Mouse (Mus musculus) hindbrain, embryonic 11.5 days (tissue): ENCODE data around the gene Tnfrsf21. TPM values are rescaled to one million over a fixed set of nuclear protein-coding genes. Genes with fewer than 3 reads are reported as not detected.

Experiments
- ATAC-seq: fragments of 200-750 bp; cut with Nextera tagmentation; 2 replicates; pipeline ENCODE4 v1.8.0; 2017; ENCODE audit warnings: mild to moderate bottlenecking, moderate TSS enrichment, moderate library complexity; ENCODE audit not compliant: low FRiP score
- DNase-seq: peaks from one replicate; pipeline ENCODE4 v3.0.0-alpha.2; 2015; ENCODE audit warnings: low spot score
- H3K27ac ChIP-seq: fragments of 300-500 bp; sonication (generic); 2 replicates; pipeline ENCODE4 v1.5.1; 2014; ENCODE audit warnings: mild to moderate bottlenecking, low read depth, low read length
- H3K27me3 ChIP-seq: fragments of 300-500 bp; sonication (generic); 2 replicates; pipeline ENCODE4 v1.6.1; 2014; ENCODE audit warnings: mild to moderate bottlenecking, low read length, moderate library complexity, mixed read lengths; ENCODE audit not compliant: control insufficient read depth, insufficient read depth
- H3K36me3 ChIP-seq: fragments of 300-500 bp; sonication (generic); 2 replicates; pipeline ENCODE4 v1.6.1; 2014; ENCODE audit warnings: mild to moderate bottlenecking, low read length, moderate library complexity, mixed read lengths; ENCODE audit not compliant: control insufficient read depth, insufficient read depth
- H3K4me1 ChIP-seq: fragments of 300-500 bp; sonication (generic); replicated peaks from 2 replicates; pipeline ENCODE4 v1.6.1; 2014; ENCODE audit warnings: low read length, mixed read lengths; ENCODE audit not compliant: control insufficient read depth, insufficient read depth
- H3K4me2 ChIP-seq: fragments of 300-500 bp; sonication (generic); replicated peaks from 2 replicates; pipeline ENCODE4 v1.6.1; 2014; ENCODE audit warnings: mild to moderate bottlenecking, low read depth, low read length
- H3K4me3 ChIP-seq: fragments of 300-500 bp; sonication (generic); 2 replicates; pipeline ENCODE4 v1.5.1; 2014; ENCODE audit warnings: low read depth, low read length
- H3K9ac ChIP-seq: fragments of 300-500 bp; sonication (generic); 2 replicates; pipeline ENCODE4 v1.6.1; 2014; ENCODE audit warnings: low read depth, low read length
- H3K9me3 ChIP-seq: fragments of 300-500 bp; sonication (generic); 2 replicates; pipeline ENCODE4 v1.6.1; 2016; ENCODE audit warnings: low read length; ENCODE audit not compliant: control insufficient read depth
- WGBS: fragments of 180-500 bp; shearing (Covaris S2); extraction: QIAGEN DNeasy Blood & Tissue Kit; methylation state at CpG from one replicate; pipeline ENCODE4 v1.1.7; 2014; 5-methylcytosine and 5-hydroxymethylcytosine counted together
- polyA plus RNA-seq: library from polyadenylated mRNA; unstranded; fragments of >200 nt; fragmentation: Nextera tagmentation; extraction: Ambion mirVana; gene quantifications from 2 replicates; pipeline ENCODE4 v1.2.1, GENCODE M21; 2014

Tnfrsf21 gene
- polyA plus RNA-seq, 1 experiment from 2014 or later, result 29.5 TPM

DNA sequence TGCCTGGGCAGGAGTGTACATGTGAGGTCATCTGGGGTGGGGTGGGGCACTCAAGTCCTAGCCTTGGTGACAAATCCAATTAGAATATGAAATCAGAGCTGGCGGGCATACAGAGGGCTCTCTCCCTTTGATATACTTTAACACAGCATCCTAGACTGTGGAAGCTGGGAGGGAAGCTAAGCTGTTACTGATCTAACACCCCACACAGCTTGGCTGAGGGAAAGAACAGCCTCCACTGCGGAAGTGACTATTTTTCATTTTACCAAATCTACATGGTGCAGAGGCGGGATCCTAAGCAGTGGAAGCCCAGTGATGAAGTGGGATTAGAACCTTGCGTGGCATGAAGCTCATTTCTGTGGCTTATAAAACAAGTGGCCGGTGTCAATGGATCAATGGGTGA lies 4.7 kb downstream of the Tnfrsf21 start:
- ATAC-seq (no peak), DNase-seq (no peak)
- Histone ChIP-seq H3K4me1 (no peaks in the 10 kb centered on the region), H3K9ac (no peak overlapping the region), H3K4me3 (no peak overlapping the region), H3K9me3 (no peaks in the 10 kb centered on the region), H3K36me3 (no peaks in the 10 kb centered on the region), H3K4me2 (no peak overlapping the region), H3K27ac (no peak overlapping the region), H3K27me3 (no peaks in the 10 kb centered on the region)
- WGBS, result 93% methylated on average over 5 of the region's 5 CpGs

DNA sequence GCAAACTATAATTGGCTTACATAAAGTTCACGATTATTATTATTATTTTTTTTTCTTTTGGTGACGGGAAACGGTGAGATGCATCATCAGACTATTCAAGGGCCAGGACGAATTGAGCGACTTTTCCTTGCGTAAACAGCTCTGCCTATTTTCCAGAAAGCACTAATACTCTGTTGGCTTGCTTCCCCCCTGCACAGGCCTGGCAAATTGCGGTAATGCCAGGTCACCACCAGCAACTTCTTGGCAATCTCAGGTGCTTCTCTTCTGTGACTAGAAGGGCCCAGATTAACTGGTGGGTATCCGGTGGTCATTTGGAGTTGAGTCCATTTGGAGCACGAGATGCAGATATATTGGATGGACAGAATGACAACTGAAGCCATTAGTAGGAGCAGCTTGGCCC lies 5.7 kb downstream of the Tnfrsf21 start:
- Histone ChIP-seq H3K27ac (no peak overlapping the region), H3K36me3 (no peaks in the 10 kb centered on the region), H3K4me2 (no peak overlapping the region), H3K4me3 (no peak overlapping the region), H3K4me1 (no peaks in the 10 kb centered on the region), H3K9me3 (no peaks in the 10 kb centered on the region), H3K9ac (no peak overlapping the region), H3K27me3 (no peaks in the 10 kb centered on the region)
- DNase-seq (no peak), ATAC-seq (no peak)
- 96% methylated on average over 9 of the region's 9 CpGs for WGBS

DNA sequence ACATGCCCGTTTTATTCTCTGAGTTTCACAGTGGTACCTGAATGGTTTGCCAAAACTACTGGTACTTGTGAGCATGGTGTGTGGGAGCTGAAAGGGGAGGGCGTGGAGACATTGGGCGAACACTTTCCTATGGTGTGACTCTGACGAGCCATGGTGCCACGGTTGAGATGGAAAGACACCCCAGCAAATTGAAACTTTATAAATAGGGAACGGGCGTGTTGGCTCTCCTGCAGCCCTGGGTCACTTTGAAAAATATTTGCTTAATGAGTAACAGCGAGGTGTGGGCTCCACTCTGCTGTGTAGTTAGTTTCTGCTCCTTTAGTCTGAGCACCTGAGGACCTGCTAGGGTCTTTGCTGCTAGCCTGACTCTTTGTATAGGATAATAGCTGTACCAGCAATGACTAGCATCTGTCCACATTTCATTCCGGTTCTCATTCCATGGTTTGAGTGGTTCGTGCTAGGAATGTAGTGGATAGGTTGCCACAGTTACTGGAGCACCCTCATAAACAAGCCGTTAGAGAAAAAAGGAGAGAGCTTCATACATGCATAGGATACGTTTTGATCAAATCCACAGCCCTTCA lies 7.4 kb downstream of the Tnfrsf21 start:
- H3K27me3 ChIP-seq, result no peaks in the 10 kb centered on the region
- no peak overlapping the region for H3K4me3 ChIP-seq
- H3K9ac ChIP-seq, result no peak overlapping the region
- H3K36me3 ChIP-seq, result no peaks in the 10 kb centered on the region
- ATAC-seq, result no peak
- no peaks in the 10 kb centered on the region for H3K4me1 ChIP-seq
- no peak for DNase-seq
- H3K27ac ChIP-seq, result no peak overlapping the region
- 93% methylated on average over 12 of the region's 12 CpGs for WGBS
- no peak overlapping the region for H3K4me2 ChIP-seq
- H3K9me3 ChIP-seq, result no peaks in the 10 kb centered on the region

DNA sequence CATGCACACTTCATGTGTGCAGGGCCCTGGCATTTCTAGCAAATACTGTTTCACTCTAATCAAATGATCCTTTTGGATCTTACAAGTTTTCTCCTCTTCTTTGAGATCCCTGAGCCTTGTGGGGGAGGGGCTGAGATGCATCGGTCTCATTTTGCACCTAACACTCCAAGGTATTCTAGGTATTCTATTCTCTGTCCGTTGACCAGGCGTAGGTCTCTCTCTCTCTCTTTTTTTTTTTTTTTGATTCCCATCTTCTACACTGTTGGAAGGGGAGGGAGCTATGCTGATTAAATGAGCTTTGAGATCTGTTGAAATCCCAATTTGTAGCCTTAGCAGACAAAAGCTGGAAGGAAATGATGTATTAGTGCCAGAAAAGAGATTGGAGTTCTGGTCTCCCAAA lies 8.2 kb downstream of the Tnfrsf21 start:
- Histone ChIP-seq H3K9ac (no peak overlapping the region), H3K4me1 (no peaks in the 10 kb centered on the region), H3K4me2 (no peak overlapping the region), H3K27ac (no peak overlapping the region), H3K36me3 (no peaks in the 10 kb centered on the region), H3K4me3 (no peak overlapping the region), H3K27me3 (no peaks in the 10 kb centered on the region), H3K9me3 (no peaks in the 10 kb centered on the region)
- ATAC-seq (no peak), DNase-seq (no peak)
- 92% methylated on average over 3 of the region's 3 CpGs for WGBS

DNA sequence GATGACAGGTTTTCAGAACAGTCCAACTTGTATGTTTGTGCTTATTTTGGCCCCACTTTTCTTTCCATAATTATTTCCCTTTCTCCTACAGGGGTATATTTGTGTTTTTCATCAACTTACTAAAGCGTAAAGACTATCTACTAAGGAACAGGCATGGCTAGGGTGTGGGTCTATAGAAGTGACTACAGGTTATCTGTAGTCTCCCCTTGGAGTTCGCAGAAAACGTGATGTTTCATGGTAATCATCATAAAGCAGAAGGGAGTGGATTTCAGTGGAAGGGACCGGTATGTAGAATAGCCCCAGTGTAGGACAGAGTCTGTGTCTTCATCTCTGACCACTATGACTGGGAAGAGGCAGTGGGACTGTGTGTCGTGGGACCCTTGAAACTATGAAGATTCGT lies 8.7 kb downstream of the Tnfrsf21 start:
- Histone ChIP-seq H3K27me3 (no peaks in the 10 kb centered on the region), H3K27ac (no peak overlapping the region), H3K9me3 (no peaks in the 10 kb centered on the region), H3K4me3 (no peak overlapping the region), H3K9ac (no peak overlapping the region), H3K4me2 (no peak overlapping the region), H3K36me3 (no peaks in the 10 kb centered on the region), H3K4me1 (no peaks in the 10 kb centered on the region)
- WGBS, result 94% methylated on average over 6 of the region's 6 CpGs
- no peak for ATAC-seq
- DNase-seq, result no peak

DNA sequence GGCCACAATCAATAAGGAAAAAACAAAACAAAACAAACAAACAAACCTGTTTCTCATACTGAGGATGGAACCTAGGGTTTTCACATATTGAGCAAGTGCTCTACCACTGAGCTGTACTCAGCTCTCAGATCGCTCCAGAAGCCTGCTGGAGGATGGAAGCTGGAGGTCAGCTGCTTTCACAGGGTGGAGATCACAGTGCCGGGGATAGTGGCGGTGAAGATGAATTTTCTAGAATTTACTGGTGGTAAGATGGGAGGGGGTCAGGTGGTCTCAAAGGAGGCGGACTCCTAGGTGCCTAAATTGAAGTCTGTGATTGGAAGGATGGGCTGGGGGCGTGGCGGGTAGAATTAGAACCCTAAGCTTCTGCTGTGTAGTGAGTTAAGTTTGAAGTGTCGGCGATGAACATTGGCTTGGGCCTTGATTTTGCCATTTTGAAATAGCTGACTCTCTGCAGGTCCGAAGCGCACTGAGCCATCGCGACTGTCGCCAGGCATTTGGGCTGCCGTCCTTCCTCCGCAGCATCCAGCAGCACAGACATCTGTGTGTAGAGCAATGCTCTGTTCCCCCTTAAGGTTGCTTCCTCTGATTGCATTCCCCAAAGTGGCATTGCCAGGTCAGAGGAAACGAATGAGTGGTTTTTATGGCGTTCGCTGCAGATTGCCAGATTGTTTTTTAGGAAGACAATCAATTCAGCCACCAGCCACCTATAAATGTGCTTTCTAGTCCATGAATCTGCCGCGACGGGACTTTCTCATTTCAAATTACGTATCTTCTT lies 9.7 kb downstream of the Tnfrsf21 start:
- no peak for DNase-seq
- Histone ChIP-seq H3K9me3 (no peaks in the 10 kb centered on the region), H3K4me2 (no peak overlapping the region), H3K36me3 (no peaks in the 10 kb centered on the region), H3K9ac (no peak overlapping the region), H3K4me1 (no peaks in the 10 kb centered on the region), H3K27ac (no peak overlapping the region), H3K27me3 (no peaks in the 10 kb centered on the region), H3K4me3 (no peak overlapping the region)
- no peak for ATAC-seq
- 94% methylated on average over 22 of the region's 22 CpGs for WGBS

DNA sequence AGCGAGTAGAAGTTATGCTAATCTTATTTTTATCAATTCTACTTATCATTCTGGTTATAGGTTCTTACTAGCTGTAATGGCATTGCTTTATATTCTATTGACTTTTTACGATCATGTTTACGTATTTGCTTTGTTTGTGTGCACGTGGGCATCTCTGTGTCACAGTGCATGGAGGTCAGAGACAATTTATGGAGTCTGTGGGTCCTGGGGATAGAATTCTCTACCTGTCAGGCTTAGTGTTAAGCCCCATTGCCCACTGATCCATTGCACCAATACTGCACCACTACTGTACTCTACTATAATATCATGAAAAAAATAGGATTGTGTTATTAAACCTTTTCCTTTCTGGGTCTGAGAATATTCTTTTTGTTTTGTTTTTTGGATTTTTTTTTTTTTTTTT lies 10.4 kb downstream of the Tnfrsf21 start:
- H3K4me2 ChIP-seq, result no peak overlapping the region
- H3K27me3 ChIP-seq, result no peaks in the 10 kb centered on the region
- H3K27ac ChIP-seq, result no peak overlapping the region
- no peaks in the 10 kb centered on the region for H3K9me3 ChIP-seq
- no peaks in the 10 kb centered on the region for H3K4me1 ChIP-seq
- ATAC-seq (no peak), DNase-seq (no peak)
- no peak overlapping the region for H3K9ac ChIP-seq
- WGBS, result 92% methylated on average over 4 of the region's 4 CpGs
- H3K36me3 ChIP-seq, result no peaks in the 10 kb centered on the region
- H3K4me3 ChIP-seq, result no peak overlapping the region

DNA sequence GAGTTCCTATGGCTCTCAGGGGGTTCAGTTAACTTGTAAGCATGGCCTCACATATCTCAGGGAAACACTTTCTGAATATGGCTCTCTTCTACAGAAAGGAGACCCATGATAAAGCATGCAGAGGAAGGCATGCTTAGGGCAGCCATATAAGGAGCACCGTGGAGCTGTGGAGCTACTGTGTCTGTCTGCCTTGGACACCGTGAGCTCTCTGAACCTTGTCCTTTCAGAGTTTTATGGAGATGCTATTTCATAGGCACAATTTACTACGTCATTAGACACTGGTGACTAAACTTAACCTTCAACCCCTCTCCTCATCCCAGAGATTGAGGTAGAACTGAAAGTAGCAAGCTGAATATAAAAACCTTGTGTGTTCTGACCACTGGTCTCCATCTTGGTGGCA lies 13.2 kb downstream of the Tnfrsf21 start:
- WGBS, result 95% methylated on average over 3 of the region's 3 CpGs
- no peaks in the 10 kb centered on the region for H3K36me3 ChIP-seq
- no peak overlapping the region for H3K4me3 ChIP-seq
- H3K27me3 ChIP-seq, result no peaks in the 10 kb centered on the region
- ATAC-seq (no peak), DNase-seq (no peak)
- no peaks in the 10 kb centered on the region for H3K4me1 ChIP-seq
- no peaks in the 10 kb centered on the region for H3K9me3 ChIP-seq
- H3K9ac ChIP-seq, result no peak overlapping the region
- no peak overlapping the region for H3K4me2 ChIP-seq
- no peak overlapping the region for H3K27ac ChIP-seq

DNA sequence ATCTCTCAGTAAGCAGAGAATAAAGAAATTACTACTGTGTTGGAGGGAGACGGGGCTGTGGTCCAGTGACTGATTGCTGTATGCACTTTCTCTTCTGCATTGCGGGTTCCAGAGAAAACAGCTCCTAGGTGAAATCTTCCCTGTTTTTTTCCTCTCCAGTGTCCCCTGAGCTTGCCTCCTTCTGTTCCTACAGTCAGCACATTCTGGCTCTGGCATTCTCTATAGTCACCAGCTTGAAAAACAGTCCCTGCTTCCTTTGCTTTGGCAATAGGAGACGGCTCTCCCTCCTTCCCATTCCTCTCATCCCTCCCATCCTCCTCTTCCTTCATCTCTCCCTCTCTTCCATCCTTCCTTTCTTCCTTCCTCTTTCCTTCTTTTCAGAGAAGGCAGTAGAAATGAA lies 13.9 kb downstream of the Tnfrsf21 start:
- ATAC-seq (no peak), DNase-seq (no peak)
- Histone ChIP-seq H3K27me3 (no peaks in the 10 kb centered on the region), H3K4me1 (no peaks in the 10 kb centered on the region), H3K9ac (no peak overlapping the region), H3K27ac (no peak overlapping the region), H3K4me2 (no peak overlapping the region), H3K4me3 (no peak overlapping the region), H3K9me3 (no peaks in the 10 kb centered on the region), H3K36me3 (no peaks in the 10 kb centered on the region)
- WGBS, result 88% methylated on average over 3 of the region's 3 CpGs
